Mouse (Mus musculus) hindbrain, embryonic 14.5 days (tissue): ENCODE results near the gene Urad. TPM values are rescaled to one million over a fixed set of nuclear protein-coding genes. Genes with fewer than 3 reads are reported as not detected.

Experiments
- ATAC-seq: fragments of 200-750 bp; cut with Nextera tagmentation; 2 replicates; pipeline ENCODE4 v1.8.0; 2017; ENCODE audit warnings: moderate number of reproducible peaks, mild to moderate bottlenecking, moderate TSS enrichment, moderate library complexity; ENCODE audit not compliant: low FRiP score
- DNase-seq: peaks from one replicate; pipeline ENCODE4 v3.0.0-alpha.2; 2015; ENCODE audit warnings: low spot score
- H3K27ac ChIP-seq: fragments of 300-500 bp; sonication (generic); 2 replicates; pipeline ENCODE4 v1.5.1; 2014; ENCODE audit warnings: mild to moderate bottlenecking, moderate library complexity
- H3K27me3 ChIP-seq: fragments of 300-500 bp; sonication (generic); 2 replicates; pipeline ENCODE4 v1.6.1; 2014; ENCODE audit warnings: mild to moderate bottlenecking, low read length, mixed read lengths; ENCODE audit not compliant: control insufficient read depth, insufficient read depth
- H3K36me3 ChIP-seq: fragments of 300-500 bp; sonication (generic); replicated peaks from 2 replicates; pipeline ENCODE4 v1.6.1; 2014; ENCODE audit not compliant: control insufficient read depth, insufficient read depth
- H3K4me1 ChIP-seq: fragments of 300-500 bp; sonication (generic); replicated peaks from 2 replicates; pipeline ENCODE4 v1.6.1; 2014; ENCODE audit warnings: antibody characterized with exemption, low read length, mixed read lengths; ENCODE audit not compliant: control insufficient read depth, insufficient read depth
- H3K4me2 ChIP-seq: fragments of 300-500 bp; sonication (generic); replicated peaks from 2 replicates; pipeline ENCODE4 v1.6.1; 2014; ENCODE audit warnings: mild to moderate bottlenecking, moderate library complexity
- H3K4me3 ChIP-seq: fragments of 300-500 bp; sonication (generic); replicated peaks from 2 replicates; pipeline ENCODE4 v1.5.1; 2014; ENCODE audit warnings: mild to moderate bottlenecking, low read length
- H3K9ac ChIP-seq: fragments of 300-500 bp; sonication (generic); 2 replicates; pipeline ENCODE4 v1.6.1; 2014
- H3K9me3 ChIP-seq: fragments of 300-500 bp; sonication (generic); 2 replicates; pipeline ENCODE4 v1.6.1; 2016; ENCODE audit warnings: low read length; ENCODE audit not compliant: control insufficient read depth
- WGBS: fragments of 180-500 bp; shearing (Covaris S2); extraction: QIAGEN DNeasy Blood & Tissue Kit; methylation state at CpG from one replicate; pipeline ENCODE4 v1.1.7; 2014; 5-methylcytosine and 5-hydroxymethylcytosine counted together
- polyA plus RNA-seq: library from polyadenylated mRNA; unstranded; fragments of >200 nt; fragmentation: Nextera tagmentation; extraction: Ambion mirVana; gene quantifications from 2 replicates; pipeline ENCODE4 v1.2.1, GENCODE M21; 2014

Urad gene
- not detected in 2 replicates for polyA plus RNA-seq

GRCm38 (mm10) chr5:147322183-147322582 is at the start of gene Urad:
Urad (minus strand) TSS chr5:147322440.
- 75% methylated on average over 8 of the region's 8 CpGs for WGBS
- Histone ChIP-seq H3K4me3 (no peak within 1 kb of the TSS), H3K9me3 (no peaks in the 10 kb centered on the region), H3K4me2 (no peak within 1 kb of the TSS), H3K36me3 (no peaks in the 10 kb centered on the region), H3K9ac (no peak within 1 kb of the TSS), H3K27me3 (peaks cover 52% of the 10 kb centered on the region), H3K4me1 (no peaks in the 10 kb centered on the region), H3K27ac (no peak within 1 kb of the TSS)
- DNase-seq (no peak), ATAC-seq (no peak)

GRCm38 (mm10) chr5:147370276-147370675 is 48.0 kb upstream of the Urad start:
- WGBS = 79% methylated on average over 8 of the region's 8 CpGs
- Histone ChIP-seq H3K36me3 (no peaks in the 10 kb centered on the region), H3K9ac (no peak overlapping the region), H3K4me3 (no peak overlapping the region), H3K9me3 (no peaks in the 10 kb centered on the region), H3K27me3 (no peaks in the 10 kb centered on the region), H3K27ac (no peak overlapping the region), H3K4me1 (no peaks in the 10 kb centered on the region), H3K4me2 (no peak overlapping the region)
- no peak for ATAC-seq
- no peak for DNase-seq

- DNase-seq = no peak
- WGBS = 91% methylated on average over 6 of the region's 6 CpGs
- ATAC-seq = no peak
Measured at GRCm38 (mm10) chr5:147368221-147368620, 46.0 kb upstream of the Urad start.

GRCm38 (mm10) chr5:147365995-147366765 is 43.9 kb upstream of the Urad start:
- no peak for DNase-seq
- 76% methylated on average over 16 of the region's 16 CpGs for WGBS
- Histone ChIP-seq H3K4me1 (no peaks in the 10 kb centered on the region), H3K4me3 (no peak overlapping the region), H3K27ac (no peak overlapping the region), H3K27me3 (no peaks in the 10 kb centered on the region), H3K36me3 (no peaks in the 10 kb centered on the region), H3K4me2 (no peak overlapping the region), H3K9me3 (no peaks in the 10 kb centered on the region), H3K9ac (no peak overlapping the region)
- ATAC-seq = no peak

More at GRCm38 (mm10) chr5:147368221-147368620, 46.0 kb upstream of the Urad start:
- Histone ChIP-seq H3K9ac (no peak overlapping the region), H3K4me3 (no peak overlapping the region), H3K27me3 (no peaks in the 10 kb centered on the region), H3K36me3 (no peaks in the 10 kb centered on the region), H3K27ac (no peak overlapping the region), H3K9me3 (no peaks in the 10 kb centered on the region), H3K4me2 (no peak overlapping the region), H3K4me1 (no peaks in the 10 kb centered on the region)

- H3K4me2 ChIP-seq = no peak overlapping the region
- H3K9ac ChIP-seq = no peak overlapping the region
- ATAC-seq (no peak), DNase-seq (no peak)
- no peaks in the 10 kb centered on the region for H3K36me3 ChIP-seq
- 80% methylated on average over 12 of the region's 12 CpGs for WGBS
- H3K27me3 ChIP-seq = no peaks in the 10 kb centered on the region
- no peak overlapping the region for H3K4me3 ChIP-seq
- no peak overlapping the region for H3K27ac ChIP-seq
- no peaks in the 10 kb centered on the region for H3K4me1 ChIP-seq
- no peaks in the 10 kb centered on the region for H3K9me3 ChIP-seq
Measured at GRCm38 (mm10) chr5:147363054-147363453, 40.8 kb upstream of the Urad start.

- Histone ChIP-seq H3K36me3 (no peaks in the 10 kb centered on the region), H3K27me3 (no peaks in the 10 kb centered on the region), H3K9ac (no peak overlapping the region), H3K9me3 (no peaks in the 10 kb centered on the region), H3K27ac (no peak overlapping the region), H3K4me1 (no peaks in the 10 kb centered on the region), H3K4me2 (no peak overlapping the region), H3K4me3 (no peak overlapping the region)
- ATAC-seq (no peak), DNase-seq (no peak)
- WGBS = 90% methylated on average over 11 of the region's 11 CpGs
Measured at GRCm38 (mm10) chr5:147358481-147358880, 36.2 kb upstream of the Urad start.

GRCm38 (mm10) chr5:147357536-147357935 is 35.3 kb upstream of the Urad start:
- H3K4me3 ChIP-seq = no peak overlapping the region
- WGBS = 44% methylated on average over 3 of the region's 3 CpGs
- no peaks in the 10 kb centered on the region for H3K4me1 ChIP-seq
- DNase-seq (no peak), ATAC-seq (no peak)
- H3K27me3 ChIP-seq = no peaks in the 10 kb centered on the region
- no peak overlapping the region for H3K27ac ChIP-seq
- H3K36me3 ChIP-seq = no peaks in the 10 kb centered on the region
- H3K4me2 ChIP-seq = no peak overlapping the region
- no peak overlapping the region for H3K9ac ChIP-seq
- no peaks in the 10 kb centered on the region for H3K9me3 ChIP-seq

GRCm38 (mm10) chr5:147356260-147357055 is 34.2 kb upstream of the Urad start:
- no peak for DNase-seq
- no peaks in the 10 kb centered on the region for H3K4me1 ChIP-seq
- H3K4me2 ChIP-seq = no peak overlapping the region
- H3K9me3 ChIP-seq = no peaks in the 10 kb centered on the region
- ATAC-seq = no peak
- no peaks in the 10 kb centered on the region for H3K36me3 ChIP-seq
- H3K4me3 ChIP-seq = no peak overlapping the region
- H3K27ac ChIP-seq = no peak overlapping the region
- WGBS = 96% methylated on average over 13 of the region's 13 CpGs
- no peaks in the 10 kb centered on the region for H3K27me3 ChIP-seq
- no peak overlapping the region for H3K9ac ChIP-seq

- ATAC-seq (no peak), DNase-seq (no peak)
- no peak overlapping the region for H3K9ac ChIP-seq
- no peaks in the 10 kb centered on the region for H3K27me3 ChIP-seq
- H3K4me2 ChIP-seq = no peak overlapping the region
- no peaks in the 10 kb centered on the region for H3K9me3 ChIP-seq
- WGBS = 80% methylated on average over 3 of the region's 3 CpGs
- H3K27ac ChIP-seq = no peak overlapping the region
- no peak overlapping the region for H3K4me3 ChIP-seq
- no peaks in the 10 kb centered on the region for H3K4me1 ChIP-seq
- H3K36me3 ChIP-seq = no peaks in the 10 kb centered on the region
Measured at GRCm38 (mm10) chr5:147355788-147356187, 33.5 kb upstream of the Urad start.
